Mouse (Mus musculus) layer of hippocampus, adult 6 months (tissue): ENCODE measurements around the gene Gja3. TPM values are rescaled to one million over a fixed set of nuclear protein-coding genes. Genes with fewer than 3 reads are reported as not detected.

ENCODE experiments used
- long read RNA-seq, 2 experiments: library from polyadenylated mRNA; unstranded; transcript quantifications; one replicate each; pipeline ENCODE4 v2.0.0; 2019 to 2020
- polyA plus RNA-seq: library from polyadenylated mRNA; unstranded; fragments of <200 nt; fragmentation: Nextera tagmentation; gene quantifications from 2 replicates; pipeline ENCODE4 v1.2.3, GENCODE M21; 2021

The Gja3 gene
- polyA plus RNA-seq: 0.45 and 0.89 TPM in 2 replicates
- long read RNA-seq, experiment 1, partial matches to known transcripts: 0 of 4 reads
- long read RNA-seq, experiment 1, other reads (novel, unspliced or antisense): 1 of 4 reads
- long read RNA-seq, experiment 2, partial matches to known transcripts: 0 of 7 reads
- long read RNA-seq, experiment 2, other reads (novel, unspliced or antisense): 1 of 7 reads

DNA sequence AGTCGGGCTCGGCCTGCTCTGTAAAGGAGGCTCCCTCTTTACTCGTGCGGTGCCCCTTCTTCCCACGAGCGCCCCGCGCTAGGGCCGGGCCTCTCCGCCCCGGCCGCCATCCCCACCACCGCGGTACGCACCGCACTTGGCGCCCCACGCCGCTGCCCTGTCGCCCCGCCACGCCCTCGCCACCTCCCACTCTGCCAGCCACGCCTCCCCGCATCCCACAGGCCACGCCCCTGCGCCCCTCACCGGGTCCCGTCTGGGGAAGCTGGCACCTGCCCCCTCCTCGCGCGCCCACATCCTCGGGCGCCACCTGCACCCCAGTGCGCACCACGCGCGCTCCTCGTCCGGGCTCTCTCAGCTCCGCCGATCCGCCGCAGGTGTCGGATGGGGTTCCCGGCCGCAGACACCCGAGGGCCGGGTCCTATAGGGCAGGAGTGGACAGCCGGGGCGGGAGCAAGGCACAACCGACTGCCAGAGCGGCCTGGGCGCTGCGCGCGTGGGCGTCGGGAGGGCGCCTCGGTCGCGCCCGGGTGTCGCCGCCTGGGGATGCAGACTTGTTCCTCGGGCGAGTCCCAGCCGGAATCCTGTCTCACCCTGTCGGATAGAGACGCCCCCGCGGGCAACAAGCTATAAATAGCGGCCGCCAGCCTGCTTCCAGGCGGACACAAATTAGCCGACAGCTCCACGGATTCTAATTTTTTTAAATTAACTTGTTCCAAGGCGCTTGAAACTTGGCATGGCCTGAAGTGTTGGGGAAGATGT lies at the start of gene Gja3:
Gene Gja3, minus strand, starts transcription at position 538 of the 759 bp plus-strand sequence.

DNA sequence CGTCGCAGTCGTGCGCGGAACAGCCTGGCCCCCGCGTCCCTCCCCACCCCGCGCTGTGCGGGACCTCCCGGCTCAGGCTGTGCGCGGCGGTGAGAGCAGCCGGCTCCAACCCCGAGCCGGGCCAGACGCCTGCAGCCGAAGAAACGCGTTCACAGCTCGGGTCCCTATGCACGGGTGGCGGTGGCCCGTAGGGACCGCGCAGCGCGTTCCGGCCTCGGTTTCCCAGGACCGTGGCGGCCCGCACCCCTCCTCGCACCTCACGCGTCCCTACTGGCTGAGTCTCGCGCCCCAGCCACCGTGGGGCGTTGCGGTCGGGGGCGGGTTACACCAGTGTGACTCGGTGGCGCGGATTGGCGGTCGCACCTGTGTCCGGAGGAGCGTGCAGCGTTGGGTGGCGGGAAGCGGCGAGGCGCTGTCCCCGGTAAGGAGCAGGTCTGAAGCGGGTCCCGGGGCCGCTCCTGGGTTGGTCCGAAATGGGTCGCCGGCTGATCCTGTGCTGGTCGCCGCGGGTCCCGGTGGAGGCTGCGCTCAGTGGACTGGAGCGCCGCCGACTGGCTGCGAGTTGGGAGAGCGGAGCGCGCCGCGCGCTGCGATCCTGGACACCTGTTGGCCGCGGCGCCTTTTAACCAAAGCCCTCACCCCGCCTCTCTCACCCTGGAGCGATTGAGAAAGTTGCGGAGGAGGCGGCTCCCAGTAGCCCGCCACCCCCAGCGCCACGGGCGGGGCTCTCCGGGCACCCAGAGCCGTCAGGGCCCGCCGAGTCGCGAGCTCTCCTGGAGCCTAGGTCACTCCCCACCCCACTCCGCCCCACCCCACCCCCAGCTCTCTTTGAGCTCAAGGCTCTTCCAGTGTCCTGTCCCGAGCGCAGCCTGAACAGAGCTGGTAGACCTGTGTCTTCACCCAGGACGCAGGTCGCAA lies 46.5 kb upstream of the Gja3 start, which contains the start of gene Gjb2:
Gene Gjb2, minus strand, starts transcription at position 597 of the 918 bp plus-strand sequence.

Other genes with a start within 250 kb of the Gja3 start
- gene Zmym5, start 246.4 kb downstream of the Gja3 start, polyA plus RNA-seq: 11.6 and 12.0 TPM in 2 replicates
- gene Zmym2, start 171.4 kb downstream of the Gja3 start, polyA plus RNA-seq: 15.0 and 18.4 TPM in 2 replicates
- gene Gjb2, start 46.6 kb upstream of the Gja3 start, polyA plus RNA-seq: 4.7 and 4.9 TPM in 2 replicates
- 0.64 and 0.67 TPM in 2 replicates for gene Gm4491, start 57.8 kb upstream of the Gja3 start, polyA plus RNA-seq
- gene Gjb6, start 75.5 kb upstream of the Gja3 start, polyA plus RNA-seq: 96.3 and 112 TPM in 2 replicates